Mouse (Mus musculus) midbrain, embryonic 12.5 days (tissue): Measurements from ENCODE around the gene Vps29. TPM values are rescaled to one million over a fixed set of nuclear protein-coding genes. Genes with fewer than 3 reads are reported as not detected.

Source experiments
- ATAC-seq: fragments of 200-750 bp; cut with Nextera tagmentation; 2 replicates; pipeline ENCODE4 v1.8.0; 2017; ENCODE audit warnings: low read depth, moderate TSS enrichment, moderate library complexity; ENCODE audit not compliant: low FRiP score
- H3K27ac ChIP-seq: fragments of 300-500 bp; sonication (generic); replicated peaks from 2 replicates; pipeline ENCODE4 v1.5.1; 2016; ENCODE audit warnings: mild to moderate bottlenecking
- H3K27me3 ChIP-seq: fragments of 300-500 bp; sonication (generic); 2 replicates; pipeline ENCODE4 v1.6.1; 2016; ENCODE audit warnings: mild to moderate bottlenecking
- H3K36me3 ChIP-seq: fragments of 300-500 bp; sonication (generic); 2 replicates; pipeline ENCODE4 v1.6.1; 2016
- H3K4me1 ChIP-seq: fragments of 300-500 bp; sonication (generic); 2 replicates; pipeline ENCODE4 v1.6.1; 2016
- H3K4me2 ChIP-seq: fragments of 300-500 bp; sonication (generic); replicated peaks from 2 replicates; pipeline ENCODE4 v1.6.1; 2016; ENCODE audit warnings: mild to moderate bottlenecking, moderate library complexity
- H3K4me3 ChIP-seq: fragments of 300-500 bp; sonication (generic); 2 replicates; pipeline ENCODE4 v1.5.1; 2016; ENCODE audit warnings: mild to moderate bottlenecking
- H3K9ac ChIP-seq: fragments of 300-500 bp; sonication (generic); replicated peaks from 2 replicates; pipeline ENCODE4 v1.6.1; 2016; ENCODE audit warnings: mild to moderate bottlenecking, moderate library complexity
- H3K9me3 ChIP-seq: fragments of 300-500 bp; sonication (generic); 2 replicates; pipeline ENCODE4 v1.6.1; 2016; ENCODE audit warnings: mild to moderate bottlenecking
- WGBS: fragments of 180-500 bp; shearing (Covaris S2); methylation state at CpG from one replicate; pipeline ENCODE4 v1.1.7; 2016; 5-methylcytosine and 5-hydroxymethylcytosine counted together
- polyA plus RNA-seq: library from polyadenylated mRNA; unstranded; fragments of >200 nt; fragmentation: Nextera tagmentation; extraction: Ambion mirVana; gene quantifications from 2 replicates; pipeline ENCODE4 v1.2.1, GENCODE M21; 2016

The Vps29 gene
- polyA plus RNA-seq, 1 experiment from 2014 or later = 208 TPM

- no peak overlapping the region for H3K4me3 ChIP-seq
- ATAC-seq = no peak
- WGBS = 96% methylated on average over 10 of the region's 10 CpGs
- no peak overlapping the region for H3K27ac ChIP-seq
- no peak overlapping the region for H3K9ac ChIP-seq
- peaks cover 70% of the 10 kb centered on the region for H3K36me3 ChIP-seq
- H3K9me3 ChIP-seq = no peaks in the 10 kb centered on the region
- no peaks in the 10 kb centered on the region for H3K4me1 ChIP-seq
- no peak overlapping the region for H3K4me2 ChIP-seq
- no peaks in the 10 kb centered on the region for H3K27me3 ChIP-seq
Measured at GRCm38 (mm10) chr5:122405537-122405936, 51.4 kb downstream of the Vps29 start.

GRCm38 (mm10) chr5:122409692-122410645, 55.8 kb downstream of the Vps29 start:
- Histone ChIP-seq H3K27me3 (no peaks in the 10 kb centered on the region), H3K36me3 (peaks cover 38% of the 10 kb centered on the region), H3K4me2 (no peak overlapping the region), H3K27ac (no peak overlapping the region), H3K9ac (no peak overlapping the region), H3K4me3 (no peak overlapping the region), H3K4me1 (no peaks in the 10 kb centered on the region), H3K9me3 (no peaks in the 10 kb centered on the region)
- 88% methylated on average over 19 of the region's 19 CpGs for WGBS
- ATAC-seq = no peak

GRCm38 (mm10) chr5:122411892-122412291, 57.7 kb downstream of the Vps29 start:
- 88% methylated on average over 5 of the region's 5 CpGs for WGBS
- Histone ChIP-seq H3K36me3 (peaks cover 19% of the 10 kb centered on the region), H3K4me1 (no peaks in the 10 kb centered on the region), H3K4me2 (no peak overlapping the region), H3K4me3 (no peak overlapping the region), H3K27me3 (no peaks in the 10 kb centered on the region), H3K9me3 (no peaks in the 10 kb centered on the region), H3K27ac (no peak overlapping the region), H3K9ac (no peak overlapping the region)
- no peak for ATAC-seq

GRCm38 (mm10) chr5:122412826-122413225, 58.7 kb downstream of the Vps29 start:
- no peaks in the 10 kb centered on the region for H3K9me3 ChIP-seq
- no peak overlapping the region for H3K9ac ChIP-seq
- no peaks in the 10 kb centered on the region for H3K27me3 ChIP-seq
- H3K36me3 ChIP-seq = peaks cover 12% of the 10 kb centered on the region
- WGBS = 68% methylated on average over 6 of the region's 6 CpGs
- no peak for ATAC-seq
- H3K4me1 ChIP-seq = no peaks in the 10 kb centered on the region
- H3K4me3 ChIP-seq = no peak overlapping the region
- no peak overlapping the region for H3K27ac ChIP-seq
- no peak overlapping the region for H3K4me2 ChIP-seq

GRCm38 (mm10) chr5:122414351-122414750, 60.2 kb downstream of the Vps29 start:
- no peaks in the 10 kb centered on the region for H3K4me1 ChIP-seq
- 95% methylated on average over 5 of the region's 5 CpGs for WGBS

More at GRCm38 (mm10) chr5:122414351-122414750, 60.2 kb downstream of the Vps29 start:
- no peaks in the 10 kb centered on the region for H3K9me3 ChIP-seq
- H3K27me3 ChIP-seq = no peaks in the 10 kb centered on the region
- no peak overlapping the region for H3K4me3 ChIP-seq
- H3K9ac ChIP-seq = no peak overlapping the region
- H3K4me2 ChIP-seq = no peak overlapping the region
- ATAC-seq = no peak
- peaks cover 12% of the 10 kb centered on the region for H3K36me3 ChIP-seq
- H3K27ac ChIP-seq = no peak overlapping the region

Other genes with a start within 250 kb of the Vps29 start
- not detected in 2 replicates for gene Ccdc63, start 213.5 kb upstream of the Vps29 start, polyA plus RNA-seq
- 323 and 332 TPM in 2 replicates for gene Ppp1cc, start 196.1 kb upstream of the Vps29 start, polyA plus RNA-seq
- gene Hvcn1, start 147.6 kb upstream of the Vps29 start, polyA plus RNA-seq = 9.4 and 10.8 TPM in 2 replicates
- 7.2 and 8.1 TPM in 2 replicates for gene Tctn1, start 89.9 kb upstream of the Vps29 start, polyA plus RNA-seq
- gene Pptc7, start 70.0 kb upstream of the Vps29 start, polyA plus RNA-seq = 9.9 and 11.9 TPM in 2 replicates
- gene Rad9b, start 136 bp upstream of the Vps29 start, polyA plus RNA-seq = 15.7 and 16.6 TPM in 2 replicates
- gene Gpn3, start 17.5 kb downstream of the Vps29 start, polyA plus RNA-seq = 56.5 and 58.2 TPM in 2 replicates
- 114 and 115 TPM in 2 replicates for gene Fam216a, start 18.0 kb downstream of the Vps29 start, polyA plus RNA-seq
- 117 and 118 TPM in 2 replicates for gene Arpc3, start 37.5 kb downstream of the Vps29 start, polyA plus RNA-seq
- 52.1 and 53.6 TPM in 2 replicates for gene Anapc7, start 67.3 kb downstream of the Vps29 start, polyA plus RNA-seq
- 59.4 and 78.0 TPM in 2 replicates for gene Atp2a2, start 147.9 kb downstream of the Vps29 start, polyA plus RNA-seq